Mouse (Mus musculus) kidney, postnatal 0 days (tissue): ENCODE measurements at regions not wholly inside any gene's neighbourhood (a gene's known extent, or its start where the extent isn't known, plus 50 kb on each side); places are given as distances from the start of the nearest gene placed in this dataset.

Experiments used
- ATAC-seq: fragments of 200-750 bp; cut with Nextera tagmentation; replicated peaks from 2 replicates; pipeline ENCODE4 v1.8.0; 2017; ENCODE audit warnings: low read depth, moderate number of reproducible peaks, moderate TSS enrichment, moderate library complexity; ENCODE audit not compliant: low FRiP score
- DNase-seq: peaks from one replicate; pipeline ENCODE4 v3.0.0-alpha.2; 2016; ENCODE audit warnings: low spot score
- H3K27ac ChIP-seq: fragments of 300-500 bp; sonication (generic); 2 replicates; pipeline ENCODE4 v1.5.1; 2014; ENCODE audit warnings: mild to moderate bottlenecking
- H3K27me3 ChIP-seq: fragments of 300-500 bp; sonication (generic); 2 replicates; pipeline ENCODE4 v1.6.1; 2014; ENCODE audit warnings: low read length, mixed read lengths; ENCODE audit not compliant: insufficient read depth
- H3K36me3 ChIP-seq: fragments of 300-500 bp; sonication (generic); 2 replicates; pipeline ENCODE4 v1.6.1; 2014; ENCODE audit warnings: low read length, mixed read lengths; ENCODE audit not compliant: insufficient read depth
- H3K4me1 ChIP-seq: fragments of 300-500 bp; sonication (generic); replicated peaks from 2 replicates; pipeline ENCODE4 v1.6.1; 2014; ENCODE audit warnings: antibody characterized with exemption, low read length, mixed read lengths; ENCODE audit not compliant: insufficient read depth
- H3K4me2 ChIP-seq: fragments of 300-500 bp; sonication (generic); 2 replicates; pipeline ENCODE4 v1.6.1; 2014; ENCODE audit warnings: mild to moderate bottlenecking, low read length, moderate library complexity, mixed read lengths
- H3K4me3 ChIP-seq: fragments of 300-500 bp; sonication (generic); replicated peaks from 2 replicates; pipeline ENCODE4 v1.5.1; 2014; ENCODE audit warnings: low read depth, low read length
- H3K9ac ChIP-seq: fragments of 300-500 bp; sonication (generic); 2 replicates; pipeline ENCODE4 v1.6.1; 2014; ENCODE audit warnings: low read depth, low read length
- H3K9me3 ChIP-seq: fragments of 300-500 bp; sonication (generic); replicated peaks from 2 replicates; pipeline ENCODE4 v1.6.1; 2016; ENCODE audit warnings: low read length, inconsistent platforms, mixed read lengths
- CTCF ChIP-seq: IDR thresholded peaks from 2 replicates; pipeline ENCODE4 v1.5.1; 2016; ENCODE audit warnings: antibody characterized with exemption, low read depth, mild to moderate bottlenecking, moderate library complexity
- WGBS: fragments of 180-500 bp; shearing (Covaris S2); extraction: QIAGEN DNeasy Blood & Tissue Kit; methylation state at CpG from one replicate; pipeline ENCODE4 v1.1.7; 2014; 5-methylcytosine and 5-hydroxymethylcytosine counted together

DNA sequence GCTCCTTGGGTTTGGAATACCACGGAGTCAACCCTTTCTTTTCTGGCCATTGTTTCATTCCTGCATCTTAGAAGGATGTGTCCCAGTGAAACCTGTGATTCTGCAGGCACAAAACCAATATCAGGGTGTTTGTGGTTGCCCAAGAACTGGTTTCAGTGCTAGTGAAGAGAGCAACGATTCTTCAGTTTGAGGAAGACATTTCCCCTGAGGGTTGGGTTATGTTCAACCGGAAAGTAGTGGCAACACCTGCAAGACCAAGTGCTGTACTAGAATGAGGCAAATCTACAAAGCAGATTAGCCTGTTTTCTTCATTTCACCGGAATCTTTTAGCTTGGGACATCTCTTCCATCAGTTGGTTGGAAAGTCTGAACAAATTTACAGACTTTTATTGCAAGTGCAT is 52.1 kb upstream of the Nxph1 start:
- Histone ChIP-seq H3K4me1 (no peaks in the 10 kb centered on the region), H3K4me3 (no peak overlapping the region), H3K27me3 (no peaks in the 10 kb centered on the region), H3K4me2 (no peak overlapping the region), H3K9ac (no peak overlapping the region), H3K9me3 (no peaks in the 10 kb centered on the region), H3K27ac (no peak overlapping the region), H3K36me3 (no peaks in the 10 kb centered on the region)
- no peak for DNase-seq
- WGBS: 83% methylated on average over 4 of the region's 4 CpGs
- no peak for TF ChIP-seq CTCF
- ATAC-seq: no peak

DNA sequence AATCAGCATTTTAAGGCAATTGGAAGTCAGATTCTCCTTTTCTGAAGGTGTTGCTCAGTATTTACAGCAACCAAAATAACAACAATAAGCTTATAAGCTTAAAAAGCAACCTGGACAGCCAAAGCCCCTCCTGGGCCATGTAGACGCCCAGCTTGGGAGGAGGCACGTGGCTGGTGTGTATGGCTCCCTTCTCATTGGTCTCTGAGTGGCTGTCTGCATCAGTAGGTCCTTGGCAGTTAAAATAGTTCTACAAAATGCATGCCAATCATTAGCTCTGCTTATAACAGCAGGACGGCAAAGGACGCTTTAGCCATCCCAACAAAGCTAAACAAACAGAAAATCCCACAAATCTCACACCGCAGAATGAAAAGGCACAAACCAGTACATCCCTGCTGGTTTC is 51.4 kb upstream of the Nxph1 start:
- Histone ChIP-seq H3K27me3 (no peaks in the 10 kb centered on the region), H3K4me2 (no peak overlapping the region), H3K27ac (no peak overlapping the region), H3K4me1 (no peaks in the 10 kb centered on the region), H3K4me3 (no peak overlapping the region), H3K9me3 (no peaks in the 10 kb centered on the region), H3K9ac (no peak overlapping the region), H3K36me3 (no peaks in the 10 kb centered on the region)
- TF ChIP-seq CTCF: no peak
- WGBS: 53% methylated on average over 5 of the region's 5 CpGs
- ATAC-seq (no peak), DNase-seq (no peak)

DNA sequence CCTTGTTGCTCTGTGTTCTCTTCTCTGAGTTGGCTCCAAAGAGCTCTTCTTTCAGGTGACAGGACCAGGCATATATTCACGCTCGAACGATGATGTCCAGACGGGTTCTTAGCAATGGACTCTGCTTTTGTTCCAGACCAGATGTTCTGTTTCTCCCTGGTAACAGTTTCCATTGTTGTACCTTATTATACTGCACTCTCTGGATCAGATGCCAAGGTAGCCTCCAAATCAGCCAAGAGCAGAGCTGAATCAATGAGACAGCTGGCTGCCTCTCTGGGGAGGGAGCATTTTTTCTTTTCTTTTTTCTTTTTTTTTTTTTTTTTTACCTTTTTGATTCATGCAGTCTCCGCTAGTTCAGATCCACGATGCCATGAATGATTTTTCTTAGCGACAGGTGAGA is 50.9 kb upstream of the Nxph1 start:
- WGBS: 72% methylated on average over 7 of the region's 7 CpGs
- Histone ChIP-seq H3K4me1 (no peaks in the 10 kb centered on the region), H3K4me2 (no peak overlapping the region), H3K36me3 (no peaks in the 10 kb centered on the region), H3K27ac (no peak overlapping the region), H3K9ac (no peak overlapping the region), H3K27me3 (no peaks in the 10 kb centered on the region), H3K4me3 (no peak overlapping the region), H3K9me3 (no peaks in the 10 kb centered on the region)
- no peak for ATAC-seq
- DNase-seq: no peak
- no peak for TF ChIP-seq CTCF

DNA sequence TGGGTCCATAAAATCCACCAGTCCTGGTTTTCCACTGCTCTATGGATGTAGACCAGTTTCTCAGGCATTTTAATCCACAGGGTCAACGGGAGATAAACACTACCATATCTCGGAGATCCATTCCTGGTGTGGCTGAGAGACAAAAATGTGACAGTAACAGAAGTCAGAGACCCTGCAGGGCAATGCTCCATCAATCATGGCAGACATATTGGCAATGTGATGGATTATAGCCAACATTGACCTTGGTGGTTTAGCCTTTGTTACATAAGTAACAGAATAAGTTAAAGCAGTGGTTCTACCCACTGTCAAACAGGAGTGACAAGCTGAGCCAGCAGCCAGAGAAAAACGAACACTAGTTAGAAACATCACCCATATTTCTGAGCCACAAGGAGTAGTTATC is 50.0 kb upstream of the Nxph1 start:
- no peak for DNase-seq
- no peaks in the 10 kb centered on the region for H3K4me1 ChIP-seq
- 46% methylated on average over 3 of the region's 3 CpGs for WGBS
- ATAC-seq: no peak
- H3K27me3 ChIP-seq: no peaks in the 10 kb centered on the region
- H3K4me2 ChIP-seq: no peak overlapping the region
- H3K36me3 ChIP-seq: no peaks in the 10 kb centered on the region
- no peak overlapping the region for H3K27ac ChIP-seq
- H3K4me3 ChIP-seq: no peak overlapping the region
- H3K9ac ChIP-seq: no peak overlapping the region
- no peak for TF ChIP-seq CTCF
- H3K9me3 ChIP-seq: no peaks in the 10 kb centered on the region
